Mouse (Mus musculus) cerebellum, postnatal 14 days (tissue): Measurements from ENCODE around the gene Mdfi.

Source experiments
- DNase-seq, 2 experiments: peaks; one replicate each; pipeline ENCODE4 v3.0.0; 2021; ENCODE audit warnings: mixed read lengths in 2 of 2

The Mdfi gene

GRCm38 (mm10) chr17:47796968-47797367 is 37.5 kb downstream of the Mdfi start:
- DNase-seq, result no peak

GRCm38 (mm10) chr17:47796156-47796816 is 38.2 kb downstream of the Mdfi start:
- no peak for DNase-seq

- DNase-seq, result peak; percentile 60 to 69
Measured at GRCm38 (mm10) chr17:47795446-47795845, 39.0 kb downstream of the Mdfi start.

DNA sequence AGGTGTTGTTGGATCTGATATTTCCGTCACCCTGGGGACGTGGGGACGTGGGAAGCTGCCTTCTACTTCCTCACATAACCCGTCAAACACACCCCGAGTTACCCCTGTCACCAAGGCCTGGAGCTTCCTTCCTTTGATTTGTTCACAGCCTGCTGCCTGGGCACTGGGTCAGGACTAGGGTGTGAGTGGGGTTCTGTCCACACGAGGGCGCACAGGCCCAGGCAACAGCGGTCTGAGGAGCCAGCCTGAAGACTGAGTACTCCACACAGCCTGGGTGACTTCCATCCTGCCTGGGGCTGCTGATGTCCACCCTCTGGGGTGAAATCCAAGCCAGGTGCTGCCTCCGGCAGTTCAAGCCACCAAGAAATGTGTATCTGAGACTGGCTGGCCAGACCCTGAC is 41.1 kb downstream of the Mdfi start:
- peak; percentile 92 to 94 for DNase-seq

DNA sequence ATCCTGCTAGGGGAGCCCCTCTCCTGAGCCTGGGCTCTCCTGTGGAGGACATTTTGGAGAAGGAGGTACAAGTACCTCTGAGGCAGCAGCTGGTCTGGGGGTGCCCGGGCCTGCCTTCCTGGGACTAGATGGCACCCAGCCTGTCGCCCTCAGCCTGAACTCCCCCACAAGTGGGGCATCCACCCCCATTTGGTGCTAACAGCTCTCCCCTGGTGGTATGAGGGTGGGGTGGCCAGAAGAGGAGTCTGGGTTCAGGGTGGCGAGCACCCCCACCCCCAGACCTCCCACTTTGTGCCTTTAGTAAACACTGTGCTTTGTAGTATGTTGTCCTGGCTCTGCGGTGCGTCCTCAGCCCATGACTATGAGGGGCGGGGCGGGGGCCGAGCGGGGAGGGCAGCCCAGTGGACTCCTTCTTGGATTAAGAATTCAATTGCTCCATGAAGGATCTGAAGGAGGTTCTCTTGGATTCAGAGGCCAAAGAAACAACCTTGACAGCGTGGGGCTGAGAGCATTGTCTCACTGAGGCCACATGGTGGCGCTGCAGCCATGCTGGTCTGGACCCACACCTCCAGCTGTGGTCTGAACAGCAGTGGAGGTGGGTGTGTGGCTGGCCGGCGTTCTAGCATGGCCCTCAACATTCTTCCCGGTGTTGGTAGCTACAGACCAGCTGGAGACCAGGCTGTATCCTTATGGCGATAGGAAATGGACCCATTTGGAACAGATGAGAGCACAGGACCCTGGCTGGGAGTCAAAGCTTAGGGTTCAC is 42.2 kb downstream of the Mdfi start:
- DNase-seq, result peak; percentile 45 to 73

DNA sequence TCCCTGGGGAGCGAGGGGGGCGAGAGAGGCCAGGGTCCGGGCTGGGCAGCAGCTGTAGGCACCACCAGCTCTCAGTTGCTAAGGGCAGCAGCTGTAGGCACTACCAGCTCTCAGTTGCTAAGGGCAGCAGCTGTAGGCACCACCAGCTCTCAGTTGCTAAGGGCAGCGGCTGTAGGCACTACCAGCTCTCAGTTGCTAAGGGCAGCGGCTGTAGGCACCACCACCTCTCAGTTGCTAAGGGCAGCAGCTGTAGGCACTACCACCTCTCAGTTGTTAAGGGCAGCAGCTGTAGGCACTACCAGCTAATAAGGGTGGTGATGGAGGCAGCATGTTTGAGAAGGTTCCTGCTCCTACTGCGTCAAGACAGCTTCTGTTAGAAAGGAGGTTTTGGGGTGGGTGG is 45.5 kb downstream of the Mdfi start:
- no peak for DNase-seq

DNA sequence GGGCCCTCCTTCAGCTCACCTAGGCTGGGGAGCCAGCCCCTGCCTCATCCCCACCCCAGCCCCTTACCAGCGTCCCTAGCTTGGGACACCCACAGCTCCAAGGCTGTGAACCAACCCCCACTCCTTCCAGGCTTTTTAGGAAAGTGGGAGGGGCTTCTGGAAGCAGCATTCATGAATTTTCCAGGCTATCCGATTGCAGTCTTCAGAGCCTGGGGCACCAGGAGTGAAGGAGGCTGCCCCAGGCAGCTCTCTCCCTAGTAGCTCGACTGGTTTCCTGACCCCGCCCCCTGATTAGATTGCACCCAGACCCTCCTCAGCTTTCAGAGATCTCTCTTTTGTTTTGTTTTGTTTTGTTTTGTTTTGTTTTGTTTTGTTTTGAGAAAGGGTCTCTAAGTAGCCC is 46.2 kb downstream of the Mdfi start:
- DNase-seq, result no peak

- DNase-seq, result no peak
Measured at GRCm38 (mm10) chr17:47787632-47788031, 46.9 kb downstream of the Mdfi start.

GRCm38 (mm10) chr17:47784411-47784810 is 50.1 kb downstream of the Mdfi start:
- DNase-seq, result no peak

DNA sequence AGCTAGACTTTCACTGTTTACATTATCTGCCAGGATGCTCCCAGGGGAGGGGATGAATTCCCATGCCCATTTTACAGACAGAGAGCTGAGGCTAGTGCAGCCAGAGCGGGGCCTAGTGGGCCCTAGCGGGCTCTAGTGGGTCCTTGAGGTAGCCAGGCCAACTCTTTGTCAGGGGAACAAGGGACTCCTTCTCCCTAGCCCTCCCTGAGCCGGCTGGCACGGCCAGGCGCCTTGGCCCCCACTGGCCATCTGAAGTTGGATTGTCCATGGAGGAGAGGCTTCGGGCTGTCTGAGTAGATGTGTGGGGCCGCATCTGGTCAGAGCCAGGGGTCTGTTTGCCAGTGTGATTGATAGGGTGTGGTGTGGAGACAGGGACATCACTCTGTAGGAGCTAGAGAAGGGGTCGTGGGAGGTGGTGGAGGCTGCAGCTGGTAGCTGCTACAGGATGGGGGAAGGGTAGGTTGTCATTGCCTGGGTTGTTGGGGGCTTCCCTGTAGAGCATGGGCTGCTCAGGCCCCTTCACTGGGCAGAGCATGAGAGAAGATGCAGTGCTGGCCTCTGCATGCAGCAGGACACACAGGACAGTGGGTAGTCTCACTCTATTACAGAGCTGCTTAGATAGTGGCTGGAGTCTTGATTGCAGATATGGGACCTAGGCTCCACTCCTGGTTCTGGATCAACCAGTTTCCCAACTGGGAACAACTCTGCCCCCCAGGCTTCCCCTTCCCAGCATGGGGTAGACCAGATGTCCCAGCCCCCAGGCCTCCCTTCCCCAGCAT is 50.9 kb downstream of the Mdfi start:
- DNase-seq, result no peak

- no peak for DNase-seq
Measured at GRCm38 (mm10) chr17:47782486-47782885, 52.0 kb downstream of the Mdfi start.

- DNase-seq, result no peak
Measured at GRCm38 (mm10) chr17:47780470-47780869, 54.0 kb downstream of the Mdfi start.

GRCm38 (mm10) chr17:47777141-47777540 is 57.4 kb downstream of the Mdfi start:
- no peak for DNase-seq

GRCm38 (mm10) chr17:47773604-47774003 is 60.9 kb downstream of the Mdfi start:
- DNase-seq, result no peak

- DNase-seq, result no peak
Measured at GRCm38 (mm10) chr17:47769389-47770299, 64.8 kb downstream of the Mdfi start.

DNA sequence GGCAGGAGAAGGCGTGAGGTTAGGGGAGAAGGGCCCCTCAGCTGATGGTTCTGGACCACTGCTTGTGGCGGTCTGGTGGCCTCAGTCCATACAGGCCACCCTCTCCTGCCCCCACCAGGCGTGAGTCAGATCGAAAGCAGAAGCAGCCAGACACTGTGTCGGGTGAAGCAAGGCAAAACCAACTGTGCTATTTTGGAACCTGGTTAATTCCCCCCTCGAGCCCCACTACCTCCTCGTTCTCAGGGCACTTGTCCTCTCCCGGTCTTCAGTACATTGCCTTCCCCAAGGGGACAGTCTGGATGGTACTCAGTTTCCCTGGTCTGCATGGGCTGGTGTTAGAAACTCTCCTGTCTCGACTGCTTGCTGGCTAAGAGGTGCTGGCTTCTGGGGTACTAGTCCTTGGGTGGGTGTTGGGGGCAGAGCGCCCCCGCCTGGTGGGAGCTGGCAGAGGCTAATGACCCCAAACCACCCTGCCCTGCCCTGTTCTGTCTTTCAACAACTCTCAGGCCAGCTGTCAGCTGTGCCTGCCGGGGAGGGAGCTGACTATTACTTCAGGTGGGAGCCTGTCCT is 65.7 kb downstream of the Mdfi start:
- DNase-seq, result no peak

GRCm38 (mm10) chr17:47767456-47768141 is 66.9 kb downstream of the Mdfi start:
- no peak for DNase-seq

- DNase-seq, result no peak
Measured at GRCm38 (mm10) chr17:47767081-47767455, 67.4 kb downstream of the Mdfi start.

GRCm38 (mm10) chr17:47766407-47767043 is 68.0 kb downstream of the Mdfi start:
- DNase-seq, result no peak

GRCm38 (mm10) chr17:47765986-47766385 is 68.5 kb downstream of the Mdfi start:
- no peak for DNase-seq
